Mouse (Mus musculus): ENCODE measurements around the gene Cdh10. TPM values are rescaled to one million over a fixed set of nuclear protein-coding genes. Genes with fewer than 3 reads are reported as not detected.

Cdh10 gene
- total RNA-seq, 2 experiments from 2014 or later = not detected

DNA sequence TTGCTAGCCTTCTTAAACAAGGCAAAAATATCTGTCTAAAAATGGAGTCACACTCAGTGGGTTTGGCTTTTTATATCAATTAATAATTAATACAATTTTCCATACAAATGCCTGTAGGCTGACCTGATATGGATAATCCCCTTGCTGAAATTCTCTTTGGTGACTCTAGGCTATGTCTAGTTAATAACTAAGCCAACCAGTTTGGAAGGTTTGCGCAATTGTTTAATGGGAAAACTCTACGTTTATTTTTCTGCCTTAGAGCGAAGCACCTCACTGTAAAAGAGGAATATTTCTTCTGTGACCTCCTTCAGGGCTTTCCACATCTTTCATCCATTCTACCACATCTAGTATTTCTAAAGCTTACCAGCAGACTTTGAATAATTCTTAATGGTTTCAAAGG is 133.5 kb downstream of the Cdh10 start:
- intact Hi-C loops (cut with DNase I) = no loop called here
- no peak for DNase-seq (ENCODE audit: low spot score)

DNA sequence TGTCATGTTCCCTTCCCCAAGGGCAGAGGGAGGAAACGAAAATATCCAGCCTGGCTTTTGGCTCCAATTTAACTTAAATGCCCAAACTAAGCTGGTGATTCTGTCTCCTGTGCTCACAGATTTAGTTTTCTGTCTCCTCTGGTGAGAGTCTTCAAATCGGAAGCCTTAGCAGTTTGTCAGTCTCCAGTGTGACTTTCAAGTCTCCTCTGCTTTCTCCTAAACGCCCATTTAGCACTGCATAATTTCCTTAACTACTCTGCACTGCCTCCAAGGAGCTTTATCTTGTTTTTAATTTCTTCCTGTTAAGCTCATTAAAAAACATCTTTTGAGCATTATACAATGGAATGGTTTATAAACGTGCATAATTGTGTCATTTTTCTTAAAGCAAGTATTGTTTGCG is 156.3 kb downstream of the Cdh10 start:
- DNase-seq (ENCODE audit: low spot score) = no peak

DNA sequence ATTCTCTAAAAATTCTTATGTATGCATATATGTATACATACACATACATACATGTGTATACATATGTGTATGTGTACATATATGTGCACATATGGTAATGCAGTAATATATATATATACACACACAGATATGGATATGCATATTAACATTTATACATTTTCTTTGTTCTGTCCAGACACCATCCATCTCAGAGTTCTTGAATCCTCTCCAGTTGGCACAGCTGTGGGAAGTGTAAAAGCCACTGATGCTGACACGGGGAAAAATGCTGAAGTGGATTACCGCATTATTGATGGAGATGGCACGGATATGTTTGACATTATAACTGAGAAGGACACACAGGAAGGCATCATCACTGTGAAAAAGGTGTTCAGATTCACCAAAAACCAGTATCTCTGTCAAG is 166.1 kb downstream of the Cdh10 start:
- DNase-seq (ENCODE audit: low spot score) = no peak
- intact Hi-C loops (cut with DNase I) = no loop called here

More for the DNA sequence above, 156.3 kb downstream of the Cdh10 start:
- intact Hi-C loops (cut with DNase I) = no loop called here

DNA sequence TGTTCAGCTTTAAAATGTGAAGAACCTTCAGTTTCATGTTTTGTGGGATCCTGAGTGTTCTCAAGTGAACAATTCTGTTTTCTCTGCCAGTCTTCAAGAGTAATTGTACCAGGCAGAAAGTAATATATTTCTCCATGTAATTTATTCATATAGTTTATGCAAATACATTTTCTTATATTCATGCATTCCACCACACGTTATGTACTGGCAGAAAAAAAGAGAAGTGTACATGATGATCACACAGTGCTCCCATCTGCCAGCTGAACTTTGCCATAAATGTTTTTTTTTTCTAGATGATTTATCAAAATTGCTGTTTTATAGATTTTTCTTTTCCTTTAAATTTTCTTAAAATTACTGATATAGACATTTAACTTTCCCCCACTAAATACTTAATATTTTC is 168.9 kb downstream of the Cdh10 start:
- intact Hi-C loops (cut with DNase I) = no loop called here
- no peak for DNase-seq (ENCODE audit: low spot score)

DNA sequence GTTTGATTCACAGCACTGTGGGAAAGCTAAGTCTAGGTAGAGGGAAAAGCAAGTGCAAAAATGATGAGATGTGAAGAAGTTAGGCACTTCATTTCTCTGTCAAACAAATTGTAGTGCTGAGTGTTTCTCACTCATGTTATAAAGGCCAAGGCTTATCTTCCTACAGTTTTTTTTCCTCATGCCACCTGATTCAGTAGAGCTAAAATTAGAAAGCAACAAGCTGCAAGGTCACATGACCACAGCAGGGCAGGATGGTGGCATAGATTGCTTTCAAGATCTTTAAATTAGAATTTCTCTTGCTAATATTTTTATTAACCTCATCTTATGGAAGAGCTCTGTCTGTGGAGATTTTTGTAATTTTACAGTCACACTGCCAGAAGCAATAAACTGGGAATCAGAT is 174.8 kb downstream of the Cdh10 start:
- intact Hi-C loops (cut with DNase I) = no loop called here
- no peak for DNase-seq (ENCODE audit: low spot score)

DNA sequence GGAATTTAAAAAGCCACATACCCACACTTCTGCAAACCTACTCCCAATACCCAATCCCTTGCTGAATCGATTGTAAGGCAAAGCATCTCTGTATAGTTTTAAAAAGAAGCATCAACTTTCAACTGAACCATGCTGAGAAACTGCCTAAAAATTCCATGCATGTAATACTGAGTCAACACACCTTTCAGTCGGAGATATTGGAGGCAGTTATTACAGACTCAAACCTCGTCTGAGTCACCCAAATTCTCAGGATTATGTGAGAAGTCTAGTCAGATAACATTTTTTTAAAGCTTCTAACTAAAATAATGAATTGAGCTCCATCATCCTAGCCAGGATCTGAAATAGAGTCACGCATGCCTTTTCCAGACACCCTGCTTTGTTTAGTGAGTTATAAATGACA is 175.5 kb downstream of the Cdh10 start:
- no peak for DNase-seq (ENCODE audit: low spot score)
- intact Hi-C loops (cut with DNase I) = no loop called here

DNA sequence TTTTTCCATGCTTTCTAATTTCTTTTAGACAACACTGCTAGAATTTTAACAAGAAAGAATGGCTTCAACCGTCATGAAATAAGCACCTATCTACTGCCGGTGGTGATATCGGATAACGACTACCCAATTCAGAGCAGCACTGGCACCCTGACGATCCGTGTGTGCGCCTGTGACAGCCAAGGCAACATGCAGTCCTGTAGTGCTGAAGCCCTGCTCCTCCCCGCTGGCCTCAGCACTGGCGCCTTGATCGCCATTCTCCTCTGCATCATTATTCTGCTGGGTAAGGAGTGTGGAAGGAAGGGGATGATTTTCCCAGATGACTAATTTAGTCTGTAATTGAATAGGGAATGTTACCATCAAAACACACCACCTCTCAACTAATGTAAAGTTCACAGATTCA is 192.1 kb downstream of the Cdh10 start:
- intact Hi-C loops (cut with DNase I) = no loop called here

DNA sequence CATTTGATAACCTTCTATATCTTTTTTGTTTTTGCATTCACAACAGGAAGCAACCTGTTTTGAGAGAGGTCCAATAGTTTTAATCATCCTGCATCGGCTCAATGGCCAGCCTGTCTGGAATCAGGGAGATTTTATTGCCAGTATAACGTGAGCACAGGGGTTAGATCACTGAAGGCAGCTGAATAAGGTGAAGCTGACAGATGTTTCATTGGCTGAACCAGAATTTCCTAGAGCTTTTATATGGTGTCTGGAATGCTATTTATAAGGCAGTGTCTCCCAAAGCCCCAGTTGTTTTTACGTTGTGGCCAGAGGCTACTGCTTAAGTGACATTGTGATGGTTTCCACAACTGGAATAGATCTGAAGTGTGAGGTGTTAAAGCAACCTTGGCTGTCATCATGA is 214.2 kb downstream of the Cdh10 start:
- intact Hi-C loops (cut with DNase I) = no loop called here
- DNase-seq (ENCODE audit: low spot score) = no peak

More for the DNA sequence above, 192.1 kb downstream of the Cdh10 start:
- DNase-seq (ENCODE audit: low spot score) = no peak

DNA sequence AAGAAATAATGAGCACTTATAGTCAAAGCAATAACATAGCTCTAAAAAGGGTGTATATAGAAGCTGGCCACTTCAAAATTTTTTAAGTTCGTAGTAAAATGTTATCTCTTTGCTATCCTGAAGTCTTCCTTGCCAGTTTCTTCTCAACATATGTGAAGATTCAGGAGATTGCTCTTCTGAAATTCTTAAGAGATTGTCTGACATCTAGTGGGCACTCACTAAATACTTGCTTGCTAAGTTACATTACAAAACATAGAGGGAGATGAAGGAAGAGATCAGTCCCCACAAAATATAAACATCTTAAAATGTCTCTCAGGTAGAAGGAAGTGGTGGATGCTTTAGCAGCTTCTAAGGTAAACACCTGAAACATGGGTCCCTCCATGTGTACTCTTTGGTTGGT is 221.3 kb downstream of the Cdh10 start:
- DNase-seq (ENCODE audit: low spot score) = no peak
- intact Hi-C loops (cut with DNase I) = no loop called here

Data from heart, postnatal 25 days (tissue).